Mouse (Mus musculus): ENCODE data around the gene Spn. TPM values are rescaled to one million over a fixed set of nuclear protein-coding genes. Genes with fewer than 3 reads are reported as not detected.

Spn gene
- total and polyA plus RNA-seq, 3 experiments, result 135 to 184 (median 169) TPM

DNA sequence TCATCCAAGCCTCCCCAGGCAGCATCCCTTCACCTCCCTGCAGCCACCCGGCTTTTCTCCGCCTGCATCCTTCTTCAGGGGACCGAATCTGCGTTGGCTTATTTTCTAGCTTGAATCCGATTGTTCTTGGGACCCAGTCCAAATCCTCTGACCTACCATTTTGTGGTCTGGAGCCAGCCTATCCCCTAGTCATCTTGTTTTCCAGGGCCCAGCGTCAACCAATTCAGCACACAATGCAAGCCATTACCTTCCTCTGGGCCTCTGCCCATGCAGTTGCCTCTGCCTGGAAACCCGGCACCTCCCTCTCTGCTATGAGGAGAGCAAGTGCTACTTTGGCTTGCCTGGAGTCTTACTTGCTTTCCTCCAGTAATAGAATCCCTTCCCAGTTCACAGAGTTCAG is 32.1 kb downstream of the Spn start:
- no peak for TF ChIP-seq POLR2A (IDR thresholded peaks at IDR 0.05; ENCODE audit: control insufficient read depth in 1 of 2, insufficient read depth in 1 of 2, low read depth in 1 of 2, low read length in 2 of 2, poor library complexity in 1 of 2)
- TF ChIP-seq MYC (IDR thresholded peaks at IDR 0.05; ENCODE audit: low read depth, low read length), result no peak
- no peak for TF ChIP-seq HCFC1 (IDR thresholded peaks at IDR 0.05; ENCODE audit: low read depth, low read length)
- no peak for TF ChIP-seq NRF1 (IDR thresholded peaks at IDR 0.05; ENCODE audit: insufficient read depth, low read depth, low read length, poor library complexity, severe bottlenecking)
- TF ChIP-seq EP300 (IDR thresholded peaks at IDR 0.05; ENCODE audit: low read depth in 1 of 2, low read length in 2 of 2), result no peak
- no peak for TF ChIP-seq GATA1 (IDR thresholded peaks at IDR 0.05; ENCODE audit: low read depth, low read length)
- TF ChIP-seq E2F4 (IDR thresholded peaks at IDR 0.05; ENCODE audit: borderline replicate concordance, low read depth, low read length), result no peak
- no peak for TF ChIP-seq KAT2A (conservative IDR thresholded peaks at IDR 0.05; ENCODE audit: low read depth, low read length)
- no peak for TF ChIP-seq GABPA (IDR thresholded peaks at IDR 0.05; ENCODE audit: low read depth, low read length)
- TF ChIP-seq USF2 (IDR thresholded peaks at IDR 0.05; ENCODE audit: borderline replicate concordance in 1 of 2, insufficient read depth in 1 of 2, low read depth in 1 of 2, low read length in 2 of 2), result no peak
- no peak for TF ChIP-seq CTCF (IDR thresholded peaks at IDR 0.05 in 2 of 3, conservative IDR thresholded peaks at IDR 0.05 in 1 of 3; ENCODE audit: control insufficient read depth in 1 of 3, insufficient read depth in 1 of 3, low read depth in 2 of 3, low read length in 3 of 3, poor library complexity in 1 of 3, severe bottlenecking in 1 of 3)
- no peak for TF ChIP-seq JUND (IDR thresholded peaks at IDR 0.05; ENCODE audit: low read depth, low read length)
- no peak for TF ChIP-seq MAX (IDR thresholded peaks at IDR 0.05; ENCODE audit: low read length)
- no peak for TF ChIP-seq CHD2 (IDR thresholded peaks at IDR 0.05; ENCODE audit: low read length)
- no peak for TF ChIP-seq ZC3H11A (IDR thresholded peaks at IDR 0.05; ENCODE audit: low read depth, low read length)
- TF ChIP-seq RCOR1 (IDR thresholded peaks at IDR 0.05; ENCODE audit: low read depth, low read length), result no peak
- H3K9ac ChIP-seq (ENCODE audit: control insufficient read depth, low read depth, low read length, poor library complexity, severe bottlenecking), result no peak overlapping the region
- H3K27ac ChIP-seq (ENCODE audit: control insufficient read depth, low read depth, low read length), result no peak overlapping the region
- no peaks in the 10 kb centered on the region for H3K9me3 ChIP-seq (replicated peaks; ENCODE audit: insufficient read depth, low read length)
- H3K27me3 ChIP-seq (ENCODE audit: control insufficient read depth in 1 of 2, insufficient read depth in 2 of 2, low read length in 2 of 2), result no peaks in the 10 kb centered on the region
- peaks cover 0 to 5% of the 10 kb centered on the region in 2 experiments; a peak in 1 of 4 replicates for H3K36me3 ChIP-seq (ENCODE audit: control insufficient read depth in 1 of 2, insufficient read depth in 2 of 2, low read length in 2 of 2)
- H3K4me1 ChIP-seq (ENCODE audit: control insufficient read depth in 1 of 2, insufficient read depth in 2 of 2, low read length in 2 of 2), result peaks cover 4 to 11% of the 10 kb centered on the region in 2 experiments; a peak in 3 of 4 replicates
- H3K4me3 ChIP-seq (ENCODE audit: control insufficient read depth in 1 of 2, insufficient read depth in 1 of 2, low read depth in 2 of 2, low read length in 2 of 2), result no peak overlapping the region
- no peaks in the 10 kb centered on the region for H3K79me2 ChIP-seq (ENCODE audit: control insufficient read depth, insufficient read depth, low read length, poor library complexity)
- DNase-seq (ENCODE audit: low read depth, low spot score), result no peak

DNA sequence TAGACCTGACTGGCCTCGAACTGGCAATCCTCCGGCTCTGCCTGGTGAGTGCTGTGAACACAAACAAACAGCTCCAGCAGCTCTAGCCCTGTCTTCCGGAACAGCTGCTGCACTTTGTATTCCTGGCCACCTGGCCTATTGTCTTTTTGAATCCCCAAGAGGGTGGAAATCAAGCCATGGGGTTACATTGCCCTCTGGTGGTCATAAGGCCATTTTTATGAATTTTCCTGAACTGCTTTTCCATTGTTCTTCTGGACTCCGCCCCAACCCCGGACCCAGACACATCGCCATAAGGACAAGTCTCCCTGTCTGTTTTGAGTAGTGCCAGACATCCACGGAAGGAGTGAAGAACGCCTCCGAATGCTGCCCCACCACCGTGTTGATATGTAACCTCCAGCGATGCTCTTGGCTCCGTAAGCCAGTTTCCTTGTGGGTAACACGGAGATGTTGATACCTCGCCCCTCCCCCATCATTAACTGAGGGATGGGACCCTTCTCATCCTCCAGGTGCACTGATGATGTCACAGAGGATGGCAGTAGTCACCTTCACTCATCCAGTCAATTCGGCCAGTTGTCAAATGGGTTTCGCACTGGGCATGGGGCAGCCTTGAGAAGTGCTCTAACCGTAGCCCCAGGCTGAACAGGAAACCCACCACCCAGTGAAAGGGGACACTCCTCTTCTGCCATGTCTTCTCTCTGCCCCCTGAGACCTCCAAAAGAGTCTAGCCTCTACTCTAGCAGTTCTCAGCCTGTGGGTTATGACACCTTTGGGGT is 32.9 kb downstream of the Spn start:
- peak overlapping the region; percentile 48 for H3K9ac ChIP-seq (ENCODE audit: control insufficient read depth, low read depth, low read length, poor library complexity, severe bottlenecking)
- peak; percentile 89 for DNase-seq (ENCODE audit: low read depth, low spot score)
- no peaks in the 10 kb centered on the region for H3K27me3 ChIP-seq (ENCODE audit: control insufficient read depth in 1 of 2, insufficient read depth in 2 of 2, low read length in 2 of 2)
- no peaks in the 10 kb centered on the region for H3K79me2 ChIP-seq (ENCODE audit: control insufficient read depth, insufficient read depth, low read length, poor library complexity)
- no peaks in the 10 kb centered on the region for H3K9me3 ChIP-seq (replicated peaks; ENCODE audit: insufficient read depth, low read length)
- H3K4me1 ChIP-seq (ENCODE audit: control insufficient read depth in 1 of 2, insufficient read depth in 2 of 2, low read length in 2 of 2), result peaks cover 4 to 11% of the 10 kb centered on the region in 2 experiments; a peak in 3 of 4 replicates
- peak overlapping the region in 1 of 2 experiments; percentile 21; a peak in 1 of 4 replicates for H3K4me3 ChIP-seq (ENCODE audit: control insufficient read depth in 1 of 2, insufficient read depth in 1 of 2, low read depth in 2 of 2, low read length in 2 of 2)
- H3K27ac ChIP-seq (ENCODE audit: control insufficient read depth, low read depth, low read length), result 0 out of 2 replicates have a peak overlapping the region, but pooled peaks have one; percentile 1
- H3K36me3 ChIP-seq (ENCODE audit: control insufficient read depth in 1 of 2, insufficient read depth in 2 of 2, low read length in 2 of 2), result peaks cover 0 to 5% of the 10 kb centered on the region in 2 experiments; a peak in 1 of 4 replicates
- TF ChIP-seq MYC (IDR thresholded peaks at IDR 0.05; ENCODE audit: low read depth, low read length), result 0 out of 2 replicates have a peak, but pooled peaks have one; percentile 47
- no peak for TF ChIP-seq ZMIZ1 (IDR thresholded peaks at IDR 0.05; ENCODE audit: low read depth, low read length)
- no peak for TF ChIP-seq MAFK (IDR thresholded peaks at IDR 0.05; ENCODE audit: borderline replicate concordance, low read depth, low read length)
- TF ChIP-seq MYB (IDR thresholded peaks at IDR 0.05; ENCODE audit: low read depth, low read length), result no peak
- no peak for TF ChIP-seq USF2 (IDR thresholded peaks at IDR 0.05; ENCODE audit: borderline replicate concordance in 1 of 2, insufficient read depth in 1 of 2, low read depth in 1 of 2, low read length in 2 of 2)
- TF ChIP-seq SMC3 (IDR thresholded peaks at IDR 0.05; ENCODE audit: low read depth, low read length), result peak; percentile 98
- no peak for TF ChIP-seq MAX (IDR thresholded peaks at IDR 0.05; ENCODE audit: low read length)
- TF ChIP-seq CTCF (IDR thresholded peaks at IDR 0.05 in 2 of 3, conservative IDR thresholded peaks at IDR 0.05 in 1 of 3; ENCODE audit: control insufficient read depth in 1 of 3, insufficient read depth in 1 of 3, low read depth in 2 of 3, low read length in 3 of 3, poor library complexity in 1 of 3, severe bottlenecking in 1 of 3), result peak; percentile 54 to 97 (median 88)
- no peak for TF ChIP-seq MXI1 (IDR thresholded peaks at IDR 0.05; ENCODE audit: low read depth, low read length)
- no peak for TF ChIP-seq CHD2 (IDR thresholded peaks at IDR 0.05; ENCODE audit: low read length)
- no peak for TF ChIP-seq TCF12 (IDR thresholded peaks at IDR 0.05; ENCODE audit: low read depth, low read length)
- TF ChIP-seq ZC3H11A (IDR thresholded peaks at IDR 0.05; ENCODE audit: low read depth, low read length), result peak; percentile 99
- TF ChIP-seq MAZ (IDR thresholded peaks at IDR 0.05; ENCODE audit: low read depth, low read length), result peak; percentile 52; the same call in 1 of the 2 replicates
- no peak for TF ChIP-seq ZNF384 (IDR thresholded peaks at IDR 0.05; ENCODE audit: low read depth, low read length)
- TF ChIP-seq NELFE (IDR thresholded peaks at IDR 0.05; ENCODE audit: low read depth, low read length), result no peak
- TF ChIP-seq ZKSCAN1 (IDR thresholded peaks at IDR 0.05; ENCODE audit: low read depth, low read length), result no peak
- TF ChIP-seq SIN3A (IDR thresholded peaks at IDR 0.05; ENCODE audit: low read length), result peak; percentile 91
- no peak for TF ChIP-seq UBTF (IDR thresholded peaks at IDR 0.05; ENCODE audit: borderline replicate concordance, insufficient read depth, low read depth, low read length)
